Mouse (Mus musculus) intestine, postnatal 0 days (tissue): ENCODE data around the gene Col23a1. TPM values are rescaled to one million over a fixed set of nuclear protein-coding genes. Genes with fewer than 3 reads are reported as not detected.
"Not testable (repeated sequence)": the region's sequence is repeated elsewhere in the genome, so short reads cannot be mapped to it uniquely, and the experiment has no call there.

ENCODE experiments used
- ATAC-seq: fragments of 200-750 bp; cut with Nextera tagmentation; 2 replicates; pipeline ENCODE4 v1.8.0; 2017; ENCODE audit warnings: mild to moderate bottlenecking, moderate TSS enrichment, moderate library complexity
- H3K27ac ChIP-seq: fragments of 300-500 bp; sonication (generic); 2 replicates; pipeline ENCODE4 v1.5.1; 2014; ENCODE audit warnings: mild to moderate bottlenecking, low read depth, low read length, moderate library complexity
- H3K27me3 ChIP-seq: fragments of 300-500 bp; sonication (generic); replicated peaks from 2 replicates; pipeline ENCODE4 v1.6.1; 2014; ENCODE audit warnings: low read length, mixed read lengths; ENCODE audit not compliant: control insufficient read depth, insufficient read depth
- H3K36me3 ChIP-seq: fragments of 300-500 bp; sonication (generic); 2 replicates; pipeline ENCODE4 v1.6.1; 2014; ENCODE audit warnings: mild to moderate bottlenecking, moderate library complexity; ENCODE audit not compliant: control insufficient read depth, insufficient read depth
- H3K4me1 ChIP-seq: fragments of 300-500 bp; sonication (generic); replicated peaks from 2 replicates; pipeline ENCODE4 v1.6.1; 2014; ENCODE audit warnings: antibody characterized with exemption, low read length, mixed read lengths; ENCODE audit not compliant: control insufficient read depth, insufficient read depth
- H3K4me2 ChIP-seq: fragments of 300-500 bp; sonication (generic); replicated peaks from 2 replicates; pipeline ENCODE4 v1.6.1; 2014; ENCODE audit warnings: low read depth, mild to moderate bottlenecking, moderate library complexity
- H3K4me3 ChIP-seq: fragments of 300-500 bp; sonication (generic); 2 replicates; pipeline ENCODE4 v1.5.1; 2014; ENCODE audit warnings: low read depth, low read length
- H3K9ac ChIP-seq: fragments of 300-500 bp; sonication (generic); 2 replicates; pipeline ENCODE4 v1.6.1; 2014; ENCODE audit warnings: mild to moderate bottlenecking, low read depth, low read length
- H3K9me3 ChIP-seq: fragments of 300-500 bp; sonication (generic); 2 replicates; pipeline ENCODE4 v1.6.1; 2016; ENCODE audit warnings: mixed run types; ENCODE audit not compliant: control insufficient read depth
- CTCF ChIP-seq: sonication (generic); IDR thresholded peaks from 2 replicates; pipeline ENCODE4 v1.5.1; 2016; ENCODE audit warnings: low read depth, mild to moderate bottlenecking, control low read depth, antibody characterized with exemption, moderate library complexity
- WGBS: fragments of 180-500 bp; shearing (Covaris S2); extraction: QIAGEN DNeasy Blood & Tissue Kit; methylation state at CpG from one replicate; pipeline ENCODE4 v1.1.7; 2014; 5-methylcytosine and 5-hydroxymethylcytosine counted together
- polyA plus RNA-seq: library from polyadenylated mRNA; unstranded; fragments of >200 nt; fragmentation: Nextera tagmentation; extraction: Ambion mirVana; gene quantifications from 2 replicates; pipeline ENCODE4 v1.2.1, GENCODE M21; 2015

Gene Col23a1
- polyA plus RNA-seq, 1 experiment from 2014 or later, result 4.6 TPM

DNA sequence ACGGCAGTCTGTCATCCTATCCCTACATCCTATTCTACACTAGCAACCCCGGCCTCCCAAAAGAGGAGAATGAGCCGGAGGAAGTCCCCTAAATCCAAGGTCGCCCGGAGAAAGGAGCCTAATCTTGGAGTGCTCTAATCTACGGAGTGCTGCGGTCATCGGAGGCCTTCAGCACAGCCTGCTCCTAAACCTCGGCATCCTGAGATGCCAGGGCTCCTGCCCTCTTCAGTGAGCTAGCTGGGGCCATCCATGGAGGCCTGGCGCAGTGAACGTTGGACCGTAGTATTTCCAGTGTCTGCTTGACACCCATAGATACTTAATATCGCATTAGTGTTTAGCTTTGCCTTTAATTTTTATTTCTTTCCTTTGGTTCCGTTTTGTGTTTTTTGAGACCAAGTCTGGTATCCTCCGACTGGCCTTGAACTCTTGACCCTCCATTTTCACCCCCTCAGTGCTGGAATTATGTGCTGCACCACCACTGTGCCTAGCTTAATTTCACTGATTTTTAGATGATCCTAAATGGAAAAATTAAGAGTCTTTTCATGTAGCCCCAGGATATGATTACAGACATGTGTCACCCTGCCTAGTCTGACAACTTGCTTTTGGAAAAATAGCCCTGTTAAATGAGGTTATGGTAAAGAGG lies 317.5 kb downstream of the Col23a1 start:
- peaks cover 24% of the 10 kb centered on the region for H3K36me3 ChIP-seq
- no peaks in the 10 kb centered on the region for H3K9me3 ChIP-seq
- H3K27ac ChIP-seq, result peak overlapping the region; percentile 97
- peak; percentile 21 for ATAC-seq
- peak overlapping the region; percentile 84 for H3K4me2 ChIP-seq
- 6% methylated on average over 15 of the region's 15 CpGs for WGBS
- peak overlapping the region; percentile 100 for H3K9ac ChIP-seq
- no peaks in the 10 kb centered on the region for H3K27me3 ChIP-seq
- peak overlapping the region; percentile 97 for H3K4me3 ChIP-seq
- 0 out of 2 replicates have a peak, but pooled peaks cover 8% of the 10 kb centered on the region for H3K4me1 ChIP-seq
- TF ChIP-seq CTCF, result no peak

DNA sequence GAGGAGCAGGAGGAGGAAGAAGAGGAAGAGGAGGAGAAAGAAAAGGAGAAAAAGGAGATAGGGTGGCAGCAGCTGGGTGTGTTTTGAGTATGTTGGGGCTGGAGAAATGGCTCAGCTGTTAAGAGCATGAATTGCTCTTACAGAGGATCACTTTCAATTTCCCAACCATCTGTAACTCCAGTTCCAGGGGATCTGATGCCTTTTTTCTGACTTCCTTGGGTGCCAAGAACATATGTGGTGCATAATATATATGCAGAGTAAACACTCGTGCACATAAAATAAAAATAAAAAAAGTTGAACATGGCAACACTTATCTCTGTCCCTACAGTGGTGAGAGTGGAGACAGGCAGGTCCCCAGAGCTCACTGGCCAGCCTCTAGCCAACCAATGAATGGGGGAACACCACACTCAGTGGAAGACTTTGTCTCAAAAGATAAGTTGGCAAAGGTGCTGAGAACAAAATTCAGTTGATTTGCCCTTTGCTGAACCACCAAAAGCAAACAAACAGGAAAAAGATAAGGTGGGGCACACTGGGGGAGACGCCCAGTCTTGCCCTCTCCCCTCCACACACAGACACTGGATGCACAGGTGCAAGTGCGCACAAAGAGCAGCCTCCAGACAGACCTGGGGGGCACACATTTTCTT lies 319.7 kb downstream of the Col23a1 start:
- no peak for TF ChIP-seq CTCF
- Histone ChIP-seq H3K9ac (no peak overlapping the region), H3K4me3 (no peak overlapping the region), H3K4me2 (peak overlapping the region; percentile 7; the same call in 1 of the 2 replicates), H3K36me3 (peaks cover 4% of the 10 kb centered on the region), H3K27me3 (no peaks in the 10 kb centered on the region), H3K4me1 (0 out of 2 replicates have a peak, but pooled peaks cover 8% of the 10 kb centered on the region), H3K27ac (no peak overlapping the region), H3K9me3 (no peaks in the 10 kb centered on the region)
- ATAC-seq, result no peak
- WGBS, result 56% methylated on average over 3 of the region's 3 CpGs

DNA sequence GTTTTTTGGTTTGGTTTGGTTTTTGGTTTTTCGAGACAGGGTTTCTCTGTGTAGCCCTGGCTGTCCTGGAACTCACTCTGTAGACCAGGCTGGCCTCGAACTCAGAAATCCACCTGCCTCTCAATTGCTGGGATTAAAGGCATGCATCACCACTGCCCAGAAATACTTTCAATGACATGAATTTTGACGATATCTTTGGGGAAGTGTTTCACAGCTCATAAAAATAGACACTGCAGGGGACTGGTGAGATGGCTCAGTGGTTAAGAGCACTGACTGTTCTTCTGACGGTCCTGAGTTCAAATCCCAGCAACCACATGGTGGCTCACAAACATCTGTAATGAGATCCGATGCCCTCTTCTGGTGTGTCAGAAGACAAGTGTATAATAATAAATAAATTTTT lies 320.2 kb downstream of the Col23a1 start:
- H3K9me3 ChIP-seq, H3K4me2 ChIP-seq, ATAC-seq, H3K9ac ChIP-seq, H3K36me3 ChIP-seq, H3K4me3 ChIP-seq, H3K27ac ChIP-seq, H3K27me3 ChIP-seq: not testable (repeated sequence)
- H3K4me1 ChIP-seq, result peaks cover 11% of the 10 kb centered on the region; the same call in 1 of the 2 replicates
- 73% methylated on average over 5 of the region's 5 CpGs for WGBS

DNA sequence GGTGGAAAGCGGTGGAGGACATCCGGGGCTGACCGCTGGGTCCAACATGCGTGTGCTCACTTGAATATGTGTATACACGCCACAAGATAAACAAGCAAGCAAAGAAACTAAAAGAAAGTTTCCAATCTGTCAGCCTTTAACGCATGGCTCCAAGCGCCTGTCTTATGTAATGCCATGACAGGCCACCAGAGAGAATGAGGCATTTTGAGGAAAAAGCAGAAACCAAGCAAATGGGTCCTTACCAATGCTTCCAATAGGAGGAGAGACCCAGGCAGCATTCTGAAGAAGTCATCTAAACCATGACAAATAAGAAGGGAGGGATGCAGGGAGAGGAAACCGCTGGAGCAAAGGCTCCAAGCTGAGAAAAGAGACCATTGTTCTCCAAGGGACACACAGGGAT lies 324.5 kb downstream of the Col23a1 start:
- Histone ChIP-seq H3K9ac (no peak overlapping the region), H3K27ac (0 out of 2 replicates have a peak overlapping the region, but pooled peaks have one; percentile 91)
- 74% methylated on average over 8 of the region's 8 CpGs for WGBS

DNA sequence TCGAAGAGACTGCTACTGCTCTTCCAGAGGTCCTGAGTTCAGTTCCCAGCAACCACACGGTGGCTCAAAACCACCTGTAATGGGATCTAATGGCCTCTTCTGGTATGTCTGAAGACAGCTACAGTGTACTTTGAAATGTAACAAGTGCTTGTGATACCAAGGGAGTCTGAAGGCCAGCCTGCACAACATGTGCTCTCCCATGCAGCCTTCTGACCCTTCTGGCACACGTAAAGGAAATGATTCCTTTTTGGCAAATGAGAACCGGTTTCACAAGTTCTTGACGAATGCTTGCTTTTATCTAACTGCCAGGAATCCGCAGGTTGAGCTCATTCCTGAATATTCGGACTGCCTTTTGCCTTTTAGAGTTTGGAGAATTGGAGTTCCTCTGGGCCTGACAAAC lies 325.4 kb downstream of the Col23a1 start:
- Histone ChIP-seq H3K9me3 (no peaks in the 10 kb centered on the region), H3K4me1 (peaks cover 3% of the 10 kb centered on the region; the same call in 1 of the 2 replicates), H3K27ac (peak overlapping the region; percentile 91), H3K27me3 (no peaks in the 10 kb centered on the region), H3K4me2 (peak overlapping the region; percentile 70), H3K36me3 (no peaks in the 10 kb centered on the region), H3K4me3 (peak overlapping the region; percentile 32), H3K9ac (peak overlapping the region; percentile 53)
- WGBS, result 9% methylated on average over 7 of the region's 7 CpGs
- TF ChIP-seq CTCF, result no peak
- peak; percentile 58 for ATAC-seq

More for the DNA sequence above, 324.5 kb downstream of the Col23a1 start:
- Histone ChIP-seq H3K36me3 (no peaks in the 10 kb centered on the region), H3K27me3 (no peaks in the 10 kb centered on the region), H3K9me3 (no peaks in the 10 kb centered on the region), H3K4me3 (no peak overlapping the region), H3K4me2 (no peak overlapping the region), H3K4me1 (peaks cover 6% of the 10 kb centered on the region; the same call in 1 of the 2 replicates)
- TF ChIP-seq CTCF, result peak; percentile 27
- ATAC-seq, result no peak

DNA sequence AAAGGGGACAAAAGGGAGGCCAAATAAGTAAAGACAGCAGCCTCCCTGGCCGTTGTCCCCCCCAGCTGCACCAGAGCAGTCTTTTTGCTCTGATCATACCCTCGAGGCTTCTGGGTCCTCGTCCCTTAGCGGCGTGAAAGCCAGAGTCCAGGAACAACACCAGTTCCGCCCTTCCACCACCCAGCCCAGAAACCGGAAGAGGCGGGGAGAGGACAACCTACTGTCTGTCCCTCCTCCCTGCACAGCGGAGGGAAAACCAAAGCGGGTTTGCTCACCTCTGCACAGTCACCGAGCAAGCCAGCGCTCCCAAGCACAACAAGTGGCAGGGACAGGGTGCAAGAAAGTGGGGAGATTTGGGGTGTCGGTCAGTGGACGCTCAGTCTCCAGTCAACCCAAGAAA lies 325.9 kb downstream of the Col23a1 start:
- Histone ChIP-seq H3K36me3 (no peaks in the 10 kb centered on the region), H3K9ac (peak overlapping the region; percentile 53), H3K27ac (peak overlapping the region; percentile 91), H3K4me1 (peaks cover 3% of the 10 kb centered on the region; the same call in 1 of the 2 replicates), H3K27me3 (no peaks in the 10 kb centered on the region), H3K4me2 (peak overlapping the region; percentile 70), H3K4me3 (peak overlapping the region; percentile 32), H3K9me3 (no peaks in the 10 kb centered on the region)
- under 1% methylated on average over 14 of the region's 14 CpGs for WGBS
- TF ChIP-seq CTCF, result peak; percentile 22; the same call in 1 of the 2 replicates
- peak; percentile 70 for ATAC-seq

DNA sequence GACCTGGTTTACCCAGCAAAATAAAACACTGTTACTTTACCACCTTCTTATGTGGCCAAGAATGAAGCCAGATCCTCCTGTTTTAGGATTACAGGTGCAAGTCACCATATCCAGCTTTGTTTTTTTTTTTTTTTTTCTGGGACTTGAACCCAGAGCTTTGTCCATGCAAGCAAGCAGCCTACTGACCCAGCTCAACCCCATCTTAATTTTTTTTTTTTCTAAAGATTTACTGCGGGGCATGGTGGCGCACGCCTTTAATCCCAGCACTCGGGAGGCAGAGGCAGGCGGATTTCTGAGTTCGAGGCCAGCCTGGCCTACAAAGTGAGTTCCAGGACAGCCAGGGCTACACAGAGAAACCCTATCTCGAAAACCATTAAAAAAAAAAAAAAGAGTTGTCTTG lies 326.4 kb downstream of the Col23a1 start:
- H3K9ac ChIP-seq, result peak overlapping the region; percentile 53; the same call in 1 of the 2 replicates
- not testable (repeated sequence) for H3K9me3 ChIP-seq, H3K4me1 ChIP-seq, H3K27me3 ChIP-seq, ATAC-seq, H3K36me3 ChIP-seq
- WGBS, result 79% methylated on average over 7 of the region's 7 CpGs
- peak overlapping the region; percentile 70 for H3K4me2 ChIP-seq
- H3K27ac ChIP-seq, result 0 out of 2 replicates have a peak overlapping the region, but pooled peaks have one; percentile 91
- H3K4me3 ChIP-seq, result peak overlapping the region; percentile 32
